Mouse (Mus musculus): ENCODE measurements around the gene Gm49325. TPM values are rescaled to one million over a fixed set of nuclear protein-coding genes. Genes with fewer than 3 reads are reported as not detected.
"Not testable (repeated sequence)": the region's sequence is repeated elsewhere in the genome, so short reads cannot be mapped to it uniquely, and the experiment has no call there.

Gene Gm49325
- total RNA-seq, 2 experiments from 2014 or later: 10.0 to 11.4 TPM

DNA sequence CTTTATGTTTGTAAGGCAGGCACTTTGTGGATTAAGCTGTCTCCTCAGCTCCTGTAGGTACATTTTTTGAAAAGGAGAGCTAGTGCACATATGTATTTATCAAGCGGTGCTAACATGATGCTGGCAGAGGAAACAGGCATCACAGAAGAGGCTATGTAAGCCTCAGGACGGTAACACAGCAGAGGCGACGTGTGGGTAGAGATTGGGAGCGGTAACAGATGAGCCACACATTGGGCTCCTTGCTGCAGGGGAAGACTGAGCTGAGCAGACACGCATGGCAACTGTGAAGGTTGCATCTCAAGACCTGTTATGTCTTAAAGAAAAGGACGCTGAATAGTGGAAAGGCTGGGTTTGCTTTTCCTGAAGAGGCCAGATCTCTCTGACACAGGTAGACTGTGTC is 77.0 kb downstream of the Gm49325 start:
- DNase-seq: no peak

DNA sequence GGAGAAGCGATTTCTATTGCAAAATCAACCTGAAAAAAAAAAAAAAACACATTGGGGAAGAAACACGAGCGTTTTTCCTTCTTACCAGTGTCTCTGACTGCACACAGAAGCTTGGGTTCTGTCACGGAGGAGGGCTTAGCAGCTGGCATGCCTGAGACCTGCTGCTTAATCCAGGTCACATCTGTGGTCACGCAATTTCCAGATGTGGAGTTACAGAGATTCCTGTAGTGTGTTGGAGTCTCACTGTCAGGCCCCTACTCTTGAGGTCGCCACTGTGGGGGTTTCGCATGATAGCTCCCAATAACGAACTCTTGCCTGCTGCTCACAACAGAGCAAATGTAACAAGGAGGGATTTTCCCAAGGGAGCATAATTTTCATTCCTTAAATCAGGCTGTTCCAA is 78.2 kb downstream of the Gm49325 start:
- no peak for DNase-seq

GRCm38 (mm10) chr10:77685895-77686664 is 80.1 kb downstream of the Gm49325 start, which contains the start of gene Tspear:
TSS of gene Tspear (plus strand) at chr10:77686569.
- DNase-seq: no peak

GRCm38 (mm10) chr10:77687021-77687420 is 81.0 kb downstream of the Gm49325 start:
- DNase-seq: no peak

DNA sequence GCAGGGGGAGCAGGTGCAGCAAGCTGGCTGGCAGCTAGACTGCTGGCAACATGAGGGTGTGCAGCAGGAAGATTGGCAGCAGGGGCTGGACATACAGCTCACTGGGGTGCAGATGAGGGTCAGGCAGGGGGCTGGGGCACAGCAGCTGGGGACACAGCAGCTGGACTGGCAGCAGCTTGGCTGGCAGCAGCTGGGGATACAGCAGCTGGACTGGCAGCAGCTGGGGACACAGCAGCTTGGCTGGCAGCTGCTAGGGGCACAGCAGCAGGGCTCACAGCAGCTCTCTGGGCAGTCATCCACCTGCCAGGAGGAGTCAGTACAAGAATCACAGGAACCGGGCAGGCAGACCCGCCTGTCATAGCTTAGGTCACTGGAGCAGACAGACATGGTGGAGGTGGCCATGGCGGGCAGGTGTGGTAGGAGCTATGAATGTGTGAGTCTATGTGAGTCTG is 84.4 kb downstream of the Gm49325 start, which contains the start of gene Gm19402:
TSS of gene Gm19402 (minus strand) at position 402 of the 452 bp plus-strand sequence.
- not testable (repeated sequence) for DNase-seq

Small RNA genes lying within 50 kb of the gene (microRNA-seq; reads per million reads assigned to microRNA genes)
- 8.5 to 12.7 reads per million in 2 experiments for gene Mir1930

Other genes starting within 250 kb of the Gm49325 start
- gene Adarb1, start 187.9 kb upstream of the Gm49325 start, total RNA-seq (2021): 1 to 10 TPM; 7.5 to 9.2 TPM
- 10 to 100 TPM in 1 of 2 experiments, 1 to 10 TPM in 1; 9.9 to 10.4 TPM for gene Fam207a, start 90.4 kb upstream of the Gm49325 start, total RNA-seq (2021)
- 1 to 10 TPM; 2.1 to 4.5 TPM for gene Itgb2, start 75.9 kb upstream of the Gm49325 start, total RNA-seq (2021)
- gene Pttg1ip, start 24.5 kb upstream of the Gm49325 start, total RNA-seq (2021): 10 to 100 TPM; 70.2 to 71.3 TPM
- gene Sumo3, start 100 bp upstream of the Gm49325 start, total RNA-seq (2021): 10 to 100 TPM; 64.5 to 65.3 TPM
- gene Ube2g2, start 16.1 kb downstream of the Gm49325 start, total RNA-seq (2021): 10 to 100 TPM; 81.3 to 85.4 TPM
- not detected for gene Tspear, start 80.4 kb downstream of the Gm49325 start, total RNA-seq (2021)
- gene Gm19402, start 84.6 kb downstream of the Gm49325 start, total RNA-seq (2021): not detected
- gene Gm9508, start 91.0 kb downstream of the Gm49325 start, total RNA-seq (2021): not detected
- gene Gm10272, start 100.4 kb downstream of the Gm49325 start, total RNA-seq (2021): not detected
- not detected for gene Gm10024, start 105.3 kb downstream of the Gm49325 start, total RNA-seq (2021)
- not detected for gene Gm10142, start 109.6 kb downstream of the Gm49325 start, total RNA-seq (2021)
- not detected for gene Krtap12-1, start 114.4 kb downstream of the Gm49325 start, total RNA-seq (2021)
- not detected for gene Gm10100, start 120.3 kb downstream of the Gm49325 start, total RNA-seq (2021)
- gene Gm18596, start 136.4 kb downstream of the Gm49325 start, total RNA-seq (2021): not detected
- not detected for gene Gm9736, start 145.2 kb downstream of the Gm49325 start, total RNA-seq (2021)
- gene Gm3233, start 153.5 kb downstream of the Gm49325 start, total RNA-seq (2021): not detected
- not detected for gene Gm3238, start 165.1 kb downstream of the Gm49325 start, total RNA-seq (2021)
- gene Gm7138, start 170.7 kb downstream of the Gm49325 start, total RNA-seq (2021): not detected
- gene Gm3250, start 176.3 kb downstream of the Gm49325 start, total RNA-seq (2021): not detected
- not detected for gene Gm7137, start 182.0 kb downstream of the Gm49325 start, total RNA-seq (2021)
- gene Gm9639, start 188.9 kb downstream of the Gm49325 start, total RNA-seq (2021): not detected
- gene Gm19668, start 192.9 kb downstream of the Gm49325 start, total RNA-seq (2021): not detected
- gene Gm9507, start 205.6 kb downstream of the Gm49325 start, total RNA-seq (2021): not detected
- gene Gm2696, start 208.5 kb downstream of the Gm49325 start, total RNA-seq (2021): not detected
- not detected for gene Krtap10-4, start 220.9 kb downstream of the Gm49325 start, total RNA-seq (2021)
- not detected for gene Krtap10-10, start 229.8 kb downstream of the Gm49325 start, total RNA-seq (2021)
- not detected for gene Gm36176, start 240.6 kb downstream of the Gm49325 start, total RNA-seq (2021)
- gene Gm10318, start 246.7 kb downstream of the Gm49325 start, total RNA-seq (2021): not detected